Mouse (Mus musculus) T-helper 2 cell (primary cell): Measurements from ENCODE around the gene Gm10097.

Experiments
- in situ Hi-C: fragments of 300-600 bp; cut with MboI, MseI; formaldehyde crosslinking; loops from one replicate; pipeline ENCODE4 v1.15.1; 2025; ENCODE audit warnings: high pct_unique_total_duplicates

The Gm10097 gene

GRCm38 (mm10) chr10:5083716-5084115, 14.7 kb downstream of the Gm10097 start:
- in situ Hi-C loops = no loop called here

- in situ Hi-C loops = no loop called here
Observed at GRCm38 (mm10) chr10:5085792-5086191, 16.8 kb downstream of the Gm10097 start.

GRCm38 (mm10) chr10:5086329-5086728, 17.3 kb downstream of the Gm10097 start:
- in situ Hi-C loops = no loop called here

GRCm38 (mm10) chr10:5087336-5087735, 18.3 kb downstream of the Gm10097 start:
- in situ Hi-C loops = no loop called here

GRCm38 (mm10) chr10:5089133-5089532, 20.1 kb downstream of the Gm10097 start:
- in situ Hi-C loops = no loop called here

GRCm38 (mm10) chr10:5096996-5097753, 28.2 kb downstream of the Gm10097 start:
- in situ Hi-C loops = no loop called here

- in situ Hi-C loops = no loop called here
Observed at GRCm38 (mm10) chr10:5097754-5098137, 28.8 kb downstream of the Gm10097 start.

- in situ Hi-C loops = no loop called here
Observed at GRCm38 (mm10) chr10:5110773-5111172, 41.8 kb downstream of the Gm10097 start.

- in situ Hi-C loops = loop anchor here (5.0 kb wide), 1 partner anchor 49 kb away; the partner anchor contains the start of gene Gm10097
Observed at GRCm38 (mm10) chr10:5116155-5116554, 47.2 kb downstream of the Gm10097 start.

GRCm38 (mm10) chr10:5116720-5117119, 47.7 kb downstream of the Gm10097 start:
- in situ Hi-C loops = loop anchor here (5.0 kb wide), 1 partner anchor 49 kb away; the partner anchor contains the start of gene Gm10097
